Mouse (Mus musculus) cortical plate, adult 2 months (tissue): Measurements from ENCODE around the gene Wee2.

Source experiments
- CTCF ChIP-seq: fragments of 200-500 bp; IDR thresholded peaks from 2 replicates; pipeline ENCODE4 v1.5.1; 2011; ENCODE audit warnings: mild to moderate bottlenecking, control low read depth, low read length; ENCODE audit not compliant: insufficient read depth; ENCODE audit errors: extremely low read depth
- POLR2A ChIP-seq: fragments of 200-500 bp; IDR thresholded peaks from 2 replicates; pipeline ENCODE4 v1.6.1; 2011; ENCODE audit warnings: mild to moderate bottlenecking, low read length, control low read depth; ENCODE audit not compliant: insufficient read depth; ENCODE audit errors: extremely low read depth

DNA sequence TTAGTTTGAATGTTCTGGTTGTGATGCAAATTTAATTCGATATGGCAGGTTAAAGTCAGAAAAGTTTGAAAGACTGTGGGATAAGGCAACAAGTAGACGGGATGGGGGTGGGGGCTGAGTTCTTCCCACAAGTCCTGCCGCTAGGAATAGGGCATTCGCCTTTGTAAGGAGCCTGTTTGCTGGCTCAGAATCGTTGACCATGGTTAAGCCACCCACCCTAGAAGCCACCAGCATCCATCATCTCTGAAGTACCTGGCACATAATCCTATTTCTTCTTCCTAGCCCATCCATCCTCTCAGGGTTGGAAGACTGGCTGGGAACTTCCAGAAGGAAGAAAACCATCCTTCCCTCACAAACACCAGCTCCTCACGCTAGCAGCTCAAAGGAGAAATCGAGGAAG is 4.2 kb upstream of the Wee2 start:
- TF ChIP-seq POLR2A (no peak), CTCF (no peak)
